Mouse (Mus musculus) heart, adult 2 months (tissue): ENCODE measurements around the gene Pnpla6.

ENCODE experiments used
- CTCF ChIP-seq: fragments of 200-600 bp; IDR thresholded peaks from 2 replicates; pipeline ENCODE4 v1.8.1; 2022; ENCODE audit warnings: antibody characterized with exemption, mild to moderate bottlenecking, moderate library complexity
- POLR2A ChIP-seq: fragments of 200-500 bp; IDR thresholded peaks from 2 replicates; pipeline ENCODE4 v1.6.1; 2011; ENCODE audit warnings: mild to moderate bottlenecking, low read depth, low read length, control low read depth; ENCODE audit not compliant: insufficient read depth

- TF ChIP-seq POLR2A, result no peak; the same call in 1 of the 2 replicates
- no peak for TF ChIP-seq CTCF
These were observed 22.0 kb upstream of the Pnpla6 start, which contains the start of gene Zfp358 for GRCm38 (mm10) chr8:3492901-3493844.
